Mouse (Mus musculus) frontal cortex, adult 2 months (tissue): ENCODE results near the gene S100a10. TPM values are rescaled to one million over a fixed set of nuclear protein-coding genes. Genes with fewer than 3 reads are reported as not detected.
"Not testable (repeated sequence)": the region's sequence is repeated elsewhere in the genome, so short reads cannot be mapped to it uniquely, and the experiment has no call there.

Experiments
- DNase-seq, 2 experiments: peaks; one replicate each; pipeline ENCODE4 v3.0.0; 2022; ENCODE audit warnings: low spot score in 1 of 2; ENCODE audit errors: extremely low spot score in 1 of 2
- polyA plus RNA-seq: library from polyadenylated mRNA; depleted of rRNA; stranded (reverse); fragments of >200 nt; gene quantifications from 2 replicates; pipeline ENCODE4 v1.2.3, GENCODE M21; 2012; rRNA removed

S100a10 gene
- 63.1 and 65.8 TPM in 2 replicates for polyA plus RNA-seq

DNA sequence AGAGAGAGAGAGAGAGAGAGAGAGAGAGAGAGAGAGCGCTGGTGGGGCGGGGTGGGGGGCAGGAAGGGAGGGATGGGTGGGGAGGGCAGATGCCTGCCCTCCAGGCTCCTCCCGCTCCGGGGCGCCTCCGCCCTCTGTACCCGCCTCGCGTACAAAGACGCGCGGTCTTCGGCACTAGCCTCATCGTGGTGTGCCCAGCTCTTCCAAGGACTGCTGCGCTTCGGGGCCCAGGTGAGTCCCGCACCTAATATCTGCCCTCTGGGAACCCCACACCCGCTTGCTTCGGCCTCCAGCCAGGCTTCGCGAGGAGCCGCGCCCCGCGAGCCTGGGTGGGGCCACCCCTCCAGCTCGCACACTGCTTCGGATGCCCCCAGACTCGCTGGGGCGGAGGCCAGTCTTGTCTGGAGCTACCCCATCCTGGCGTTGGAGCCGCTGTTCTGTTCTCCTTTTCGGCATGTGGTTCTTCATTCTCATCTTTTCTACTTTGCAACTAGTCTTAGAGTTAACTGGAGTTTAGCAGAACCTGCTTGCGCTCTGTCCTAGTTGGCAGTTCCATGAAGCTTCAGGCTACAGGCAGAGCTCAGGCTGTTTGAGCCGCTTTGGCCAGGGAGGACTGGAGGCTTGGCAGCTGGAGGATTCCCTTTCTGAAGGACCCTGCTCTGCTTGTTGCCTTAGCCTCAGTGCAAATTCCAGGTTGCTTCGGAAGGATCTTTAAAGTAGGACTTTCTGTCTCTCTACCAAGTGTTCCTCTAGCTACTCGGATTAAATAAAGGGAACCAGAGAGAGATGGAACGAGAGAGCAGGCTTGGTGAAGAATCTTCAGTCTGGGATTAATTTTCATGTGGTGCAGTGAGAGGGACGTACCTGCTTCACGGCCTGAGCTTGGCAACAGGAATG, at the start of gene S100a10:
S100a10 (plus strand) TSS at position 100 of the 897 bp plus-strand sequence.
- no peak for DNase-seq

DNA sequence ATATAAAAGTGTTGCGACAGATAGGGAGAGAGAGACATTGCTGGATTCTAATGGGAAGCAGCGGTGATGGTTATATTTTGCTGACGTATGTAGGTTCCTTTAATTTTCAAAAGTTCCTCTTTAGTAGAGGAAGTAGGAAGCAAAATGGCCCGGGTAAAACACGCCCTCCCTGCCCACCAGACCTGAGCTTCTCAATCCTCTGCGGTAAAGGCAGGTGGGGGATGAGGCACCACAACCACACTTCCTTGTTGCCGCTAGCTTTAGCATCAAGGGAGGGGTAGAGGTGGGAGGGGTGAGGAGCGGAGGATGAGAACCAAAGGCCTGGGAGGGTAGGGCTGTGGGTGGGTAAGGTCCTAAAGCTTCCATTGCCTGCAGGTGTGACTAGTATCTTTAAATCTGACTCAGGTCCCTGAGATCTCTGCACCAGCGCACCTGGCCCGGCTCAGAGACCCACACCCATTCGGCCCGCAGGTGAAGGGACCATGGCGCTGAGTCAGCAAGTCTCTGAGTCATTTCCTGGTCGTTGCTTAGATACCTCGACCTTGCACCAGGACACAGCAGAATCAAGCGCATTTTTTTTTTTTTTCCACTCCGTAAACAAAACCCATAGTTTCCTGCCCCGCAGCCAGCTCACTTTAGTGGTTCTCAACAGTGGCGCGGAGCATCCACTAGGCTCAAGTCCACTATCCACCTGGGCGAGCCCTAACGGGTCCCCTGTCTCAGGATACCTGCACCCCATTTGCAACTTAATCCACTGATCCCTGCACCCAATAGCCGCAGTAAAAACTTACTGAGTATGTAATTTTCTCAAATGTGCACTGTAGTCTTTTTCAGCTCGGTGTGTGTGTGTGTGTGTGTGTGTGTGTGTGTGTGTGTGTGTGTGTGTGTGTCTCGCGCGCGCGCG, 48.7 kb upstream of the S100a10 start:
- DNase-seq: no peak

DNA sequence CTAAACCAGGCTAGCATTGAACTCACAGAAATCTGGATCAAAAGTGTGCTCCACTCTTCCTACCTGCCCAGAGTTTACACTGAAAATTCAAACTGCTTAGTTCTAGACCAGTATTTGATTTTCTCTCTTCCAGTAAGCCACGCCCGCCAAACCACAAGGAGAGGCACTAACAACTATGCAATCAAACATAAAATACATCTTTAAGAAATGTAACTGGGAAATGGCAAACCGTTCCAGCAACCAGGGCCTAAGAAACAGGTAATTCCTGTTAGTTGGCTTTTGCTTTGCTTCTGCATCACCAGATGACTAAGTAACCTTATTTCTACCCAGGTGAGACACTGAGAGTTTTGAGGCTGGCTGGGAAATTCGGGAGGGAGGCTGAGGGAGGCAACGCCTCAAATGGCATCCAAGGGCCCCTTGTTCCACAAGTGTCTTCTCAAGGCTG, 48.0 kb upstream of the S100a10 start:
- DNase-seq: no peak

DNA sequence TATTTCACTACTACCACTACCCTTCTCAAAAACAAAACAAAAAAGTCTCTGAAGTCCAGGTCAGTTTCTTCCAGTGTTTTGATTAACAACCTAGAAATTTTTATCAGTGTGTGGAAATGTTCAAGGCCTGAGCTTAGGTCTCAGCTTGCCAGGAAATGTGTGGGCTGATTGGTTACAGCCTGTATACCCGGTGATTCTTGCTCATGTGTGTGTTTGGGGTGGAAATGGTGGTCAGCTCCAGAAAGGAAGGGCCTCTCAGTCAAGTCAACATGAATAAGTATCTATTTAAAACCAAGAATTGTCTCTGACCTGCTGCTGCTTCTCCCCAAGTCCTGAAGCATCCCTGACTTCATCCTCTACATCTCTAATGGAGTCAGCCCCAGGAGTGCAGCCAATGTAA, 45.6 kb upstream of the S100a10 start:
- no peak for DNase-seq

DNA sequence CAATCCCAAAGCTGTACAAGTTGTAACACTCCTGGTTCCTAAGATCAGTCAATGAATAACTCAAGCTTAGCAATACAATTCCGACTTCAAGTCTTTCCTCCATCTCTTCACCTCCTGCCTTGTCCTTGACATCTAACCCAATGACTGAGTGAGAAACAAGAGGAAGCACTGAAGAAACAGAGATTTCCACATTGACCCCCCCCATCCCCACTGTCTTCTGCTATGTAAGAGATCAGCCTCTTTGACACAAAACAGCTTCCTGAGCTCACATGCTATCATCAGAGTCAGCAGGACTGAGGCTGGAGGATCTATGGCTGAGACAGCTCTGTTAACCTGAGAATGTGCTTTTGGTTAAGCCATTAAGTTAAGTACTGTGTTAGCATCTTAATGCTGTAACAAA, 43.8 kb upstream of the S100a10 start:
- DNase-seq: no peak

DNA sequence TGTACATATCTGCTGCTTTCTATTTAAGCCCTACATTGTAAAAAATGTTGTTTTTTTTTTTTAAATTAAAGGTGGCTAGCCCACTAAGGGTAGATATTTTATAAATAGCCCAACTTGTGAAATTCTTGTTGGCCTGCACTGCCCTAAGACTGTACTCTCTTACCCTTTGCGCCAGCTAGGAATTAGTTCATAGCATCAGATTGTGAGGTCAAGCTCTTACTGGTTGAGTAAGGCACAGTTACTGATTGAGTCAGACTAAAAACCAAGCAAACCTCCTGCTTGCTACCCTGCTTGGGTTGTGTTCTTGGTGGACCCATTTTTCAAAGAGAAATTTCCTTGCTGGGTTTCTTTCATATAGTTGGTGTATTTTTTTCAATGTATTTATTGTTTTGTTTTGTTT, 43.1 kb upstream of the S100a10 start:
- DNase-seq: no peak

DNA sequence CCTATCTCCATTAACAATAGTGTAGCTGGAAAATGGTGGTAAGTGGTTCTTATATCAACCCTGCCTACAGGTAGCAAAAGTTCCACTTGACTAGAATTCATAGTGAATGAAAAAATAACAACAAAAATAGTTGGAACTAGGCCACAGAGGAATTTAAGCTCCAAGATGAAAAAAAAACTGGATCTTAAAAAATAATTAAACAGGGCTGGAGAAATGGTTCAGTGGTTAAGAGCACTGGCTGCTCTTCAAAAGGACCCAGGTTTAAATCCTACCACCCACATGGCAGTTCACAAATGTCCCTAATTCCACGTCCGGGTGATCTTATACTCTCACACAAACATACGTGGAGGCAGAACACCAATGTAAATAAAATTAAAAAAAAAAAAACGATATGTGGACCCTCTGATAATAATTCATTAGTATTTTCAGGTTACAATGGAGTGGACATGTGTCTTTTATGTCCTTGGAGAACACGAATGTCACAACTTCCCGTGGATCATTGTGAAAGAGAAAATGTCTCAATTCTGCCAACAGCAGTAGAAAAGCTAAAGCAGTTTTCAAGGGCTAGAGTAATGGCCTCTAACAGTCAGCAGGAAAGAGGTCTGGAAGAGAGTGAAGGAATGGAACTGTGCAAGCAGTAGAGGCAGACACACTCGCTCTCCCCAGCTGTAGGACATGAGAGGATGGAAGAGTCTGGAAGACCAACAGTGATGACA, 42.3 kb upstream of the S100a10 start:
- no peak for DNase-seq

DNA sequence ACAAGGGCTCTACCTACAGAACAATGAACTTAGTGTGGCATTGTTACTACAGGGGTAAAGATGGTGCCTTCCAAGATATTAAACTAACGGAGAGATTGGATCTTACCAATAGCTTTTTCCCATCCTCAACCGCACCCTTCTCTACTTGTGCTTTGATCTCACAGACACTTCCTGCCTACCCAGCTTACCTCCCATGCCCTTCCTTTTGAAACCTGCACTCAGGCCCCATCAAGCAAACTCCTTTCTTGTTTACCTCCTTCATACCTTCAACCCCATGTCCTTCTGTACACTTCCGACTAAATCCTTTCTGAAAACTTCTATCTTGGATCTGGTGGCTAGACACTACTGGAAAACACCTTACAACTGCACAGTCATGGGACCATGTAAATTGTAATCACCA, 40.3 kb upstream of the S100a10 start:
- DNase-seq: no peak

DNA sequence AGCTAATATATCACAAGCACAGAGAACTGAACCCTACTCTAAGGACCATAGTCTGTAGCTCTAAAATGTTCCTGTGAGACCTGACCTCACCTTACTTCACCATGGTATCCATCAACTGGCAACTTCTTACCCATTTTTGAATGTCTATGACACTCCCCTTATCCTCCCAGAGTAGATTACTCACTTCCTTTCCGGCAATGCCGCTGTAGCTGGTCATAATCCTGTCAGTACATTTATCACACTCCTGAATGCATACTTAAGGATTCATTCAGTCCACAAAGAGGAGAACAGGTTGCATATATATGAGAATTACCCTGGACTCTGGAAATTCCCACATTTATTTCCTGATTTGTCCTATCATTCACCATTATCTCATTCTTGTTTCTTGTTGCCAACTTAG, 37.5 kb upstream of the S100a10 start:
- no peak for DNase-seq

DNA sequence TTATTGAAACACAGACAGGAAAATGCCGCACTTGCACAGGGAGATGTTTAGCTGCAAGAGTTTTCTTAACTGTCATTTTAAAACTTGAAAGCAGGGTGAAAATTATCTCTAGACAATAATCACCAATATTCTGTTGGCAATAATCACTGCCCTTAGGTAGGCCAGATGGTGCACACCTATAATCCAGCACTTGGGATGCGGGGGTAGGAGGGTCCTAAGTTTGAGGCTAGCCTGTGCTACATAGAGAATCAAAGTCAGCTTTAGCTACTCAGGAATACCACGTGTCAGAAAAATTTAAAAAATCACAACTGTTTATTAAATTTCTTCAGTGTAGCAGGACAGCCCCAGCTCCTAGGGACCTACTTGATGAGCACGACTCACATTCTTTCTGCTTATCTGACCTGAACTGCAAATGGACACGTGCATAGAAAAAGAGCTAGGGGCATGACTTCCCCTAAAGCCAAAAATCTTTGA, 35.0 kb upstream of the S100a10 start:
- no peak for DNase-seq

DNA sequence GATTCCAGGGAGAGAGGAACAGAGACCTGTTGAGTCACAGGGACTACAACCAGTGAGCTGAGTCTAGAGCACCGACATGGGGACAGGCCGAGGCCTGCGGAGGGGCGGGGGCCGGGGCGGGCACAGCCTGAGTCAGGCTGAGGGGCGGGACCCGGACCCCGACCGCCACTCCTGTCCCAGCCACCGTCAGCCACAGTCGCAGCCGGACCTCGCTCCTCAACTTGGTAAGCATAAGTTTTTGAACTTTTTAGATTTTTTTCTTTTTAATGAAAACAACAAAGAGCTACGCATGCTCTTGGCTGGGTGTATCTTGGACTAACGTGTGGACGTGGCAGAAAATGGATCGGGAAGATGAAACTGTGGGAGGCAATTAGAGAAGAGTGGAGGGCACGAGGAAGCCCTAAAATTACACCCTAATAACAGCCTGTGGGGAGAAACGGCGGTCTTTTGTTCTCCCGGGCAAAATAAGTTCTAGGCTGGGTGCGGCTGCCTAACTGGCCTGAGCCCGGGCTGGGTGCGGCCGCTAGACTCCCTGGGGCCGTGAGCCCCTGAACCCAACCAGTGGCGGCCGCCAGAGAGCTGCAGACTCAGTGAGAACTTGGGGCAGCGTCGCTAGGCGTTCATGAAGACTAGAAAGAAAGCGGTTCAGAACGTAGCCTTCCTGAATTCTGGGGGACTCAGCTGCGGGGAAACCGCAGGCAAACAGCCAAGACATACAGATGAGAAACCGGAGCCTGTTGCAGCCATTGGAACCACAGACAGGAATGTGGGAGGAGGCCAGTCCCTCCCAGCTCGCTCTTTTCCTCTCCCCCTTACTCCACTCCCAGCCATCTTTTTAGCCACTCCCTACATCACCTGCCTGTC, 34.3 kb upstream of the S100a10 start, which contains the start of gene S100a11:
S100a11 (plus strand) TSS at position 159 of the 864 bp plus-strand sequence.
- DNase-seq: peak in 1 of 2 experiments; percentile 8

DNA sequence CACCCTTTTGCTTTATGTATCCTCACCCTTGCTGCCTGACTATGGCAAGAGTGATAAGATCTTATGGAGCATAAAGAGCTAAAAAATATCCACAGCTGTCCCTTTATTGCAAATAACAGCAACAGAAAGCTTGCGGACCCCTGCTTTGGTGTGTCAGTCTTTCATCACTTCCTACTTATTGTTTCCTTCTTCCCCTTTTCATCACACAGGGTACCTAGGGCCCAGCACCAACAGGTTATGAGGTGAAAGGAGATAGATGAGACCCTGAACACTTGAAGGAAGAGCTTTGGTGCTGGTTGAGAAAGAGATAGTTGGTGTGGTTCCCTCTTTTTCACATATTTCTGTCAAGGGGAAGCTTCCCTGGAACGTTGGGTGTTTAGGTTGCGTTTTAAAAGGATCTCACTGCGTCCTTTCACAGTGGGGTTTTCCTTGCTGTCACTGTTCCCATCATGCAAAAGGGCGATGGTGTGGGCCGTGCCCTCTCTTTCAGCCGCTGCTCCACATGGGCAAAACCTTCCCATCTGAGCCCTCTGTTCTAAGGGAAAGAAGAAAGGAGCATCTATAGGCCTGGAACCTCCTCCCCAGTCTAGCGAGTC, 33.3 kb upstream of the S100a10 start:
- DNase-seq: no peak

DNA sequence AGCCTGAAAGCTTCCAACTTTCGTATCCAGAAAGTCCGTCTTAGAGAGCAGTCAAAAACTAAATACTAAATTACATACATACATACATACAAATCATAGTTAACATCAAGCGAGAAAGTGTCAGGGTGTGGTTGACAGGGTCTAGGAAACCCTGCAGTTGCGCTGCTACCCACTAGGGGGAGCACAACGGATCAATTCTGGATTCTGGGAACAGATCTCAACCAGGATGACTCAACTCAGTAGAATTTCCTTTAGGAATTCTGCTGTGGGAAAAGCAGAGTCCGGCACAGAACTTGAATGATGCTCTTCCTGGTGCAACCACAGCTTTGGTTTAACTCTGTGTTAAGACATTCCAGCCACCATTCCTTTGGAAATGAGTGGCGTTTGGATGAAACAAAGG, 32.3 kb upstream of the S100a10 start:
- peak; percentile 8 to 83 for DNase-seq

DNA sequence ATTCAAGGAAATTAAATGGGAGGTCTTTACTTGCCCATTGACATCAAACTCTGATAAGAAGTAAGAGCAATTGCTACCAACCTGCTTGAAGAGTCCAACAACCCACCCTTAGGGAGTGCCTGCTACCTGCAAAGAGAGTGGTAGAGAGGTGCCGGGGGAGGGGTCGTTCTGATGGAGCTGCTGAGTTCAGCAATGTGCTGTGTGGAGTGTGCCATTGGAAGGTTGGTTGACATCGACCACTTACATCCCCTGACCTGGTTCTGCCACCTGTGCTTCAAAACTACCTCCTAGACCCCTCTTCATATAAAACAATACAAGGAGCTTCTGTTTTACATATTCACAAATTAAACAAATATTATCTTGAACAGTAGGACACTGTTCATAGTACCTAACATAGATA, 27.6 kb upstream of the S100a10 start:
- no peak for DNase-seq

DNA sequence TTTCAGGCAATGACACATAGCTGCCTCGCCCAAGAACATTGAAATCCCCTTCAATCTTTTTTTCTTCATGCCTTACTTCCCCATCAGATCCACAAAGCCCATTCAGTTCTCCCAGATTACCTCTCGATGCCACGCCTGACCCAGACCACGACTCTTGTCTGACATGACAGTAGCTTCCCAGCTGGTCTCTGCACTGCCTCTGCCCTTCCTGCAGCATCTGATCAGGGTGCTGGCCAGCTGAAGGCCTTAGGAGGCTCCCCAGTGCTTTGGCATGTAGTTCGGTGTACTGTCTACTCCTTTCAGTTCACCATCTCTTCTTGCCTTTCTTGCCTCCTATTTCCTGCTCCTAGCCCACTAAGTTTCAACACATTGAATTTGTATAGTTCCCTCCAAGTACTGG, 26.1 kb upstream of the S100a10 start:
- DNase-seq: no peak

DNA sequence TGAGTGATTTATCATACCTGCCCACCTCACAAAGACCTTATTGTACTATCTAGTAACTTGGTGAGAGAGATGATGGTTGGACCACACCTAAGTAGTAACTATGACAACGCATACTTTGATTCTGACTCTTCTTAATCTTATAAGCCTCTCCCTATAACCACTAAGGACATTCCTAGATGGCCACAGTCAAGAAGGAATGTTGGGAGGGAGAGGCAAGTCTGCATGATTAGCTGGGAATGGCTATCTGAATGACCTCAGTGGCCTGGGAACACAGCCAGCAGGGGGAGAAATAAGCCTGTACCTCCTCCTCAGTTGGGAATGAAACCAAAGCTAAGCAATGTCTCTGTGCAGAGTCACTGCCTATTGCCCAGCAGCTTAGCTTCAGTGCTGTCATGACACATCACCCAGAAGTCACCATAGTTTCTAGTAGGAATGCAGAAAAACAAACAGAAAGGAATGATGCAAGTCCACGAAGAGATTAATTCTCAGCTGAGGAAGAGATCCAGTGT, 17.8 kb upstream of the S100a10 start:
- DNase-seq: no peak

DNA sequence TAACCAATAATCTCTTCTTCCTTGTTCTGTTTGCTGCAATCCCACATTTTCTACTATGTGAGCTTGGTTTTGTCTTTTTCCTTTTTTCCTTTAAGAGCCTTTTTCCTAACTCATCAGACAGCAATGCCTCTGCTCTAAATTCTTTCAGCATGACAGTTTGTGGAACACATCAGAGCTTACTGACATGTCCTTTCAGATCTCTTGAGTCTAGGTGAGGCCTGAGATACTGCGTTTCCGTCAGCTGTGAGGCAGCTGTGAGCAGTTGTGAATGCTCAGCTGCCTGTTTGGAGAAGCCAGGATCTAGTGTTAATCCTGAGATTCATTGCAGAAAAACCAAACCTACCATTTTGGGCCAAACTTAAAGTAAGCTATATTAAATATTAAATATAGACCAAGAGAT, 16.4 kb upstream of the S100a10 start:
- no peak for DNase-seq

DNA sequence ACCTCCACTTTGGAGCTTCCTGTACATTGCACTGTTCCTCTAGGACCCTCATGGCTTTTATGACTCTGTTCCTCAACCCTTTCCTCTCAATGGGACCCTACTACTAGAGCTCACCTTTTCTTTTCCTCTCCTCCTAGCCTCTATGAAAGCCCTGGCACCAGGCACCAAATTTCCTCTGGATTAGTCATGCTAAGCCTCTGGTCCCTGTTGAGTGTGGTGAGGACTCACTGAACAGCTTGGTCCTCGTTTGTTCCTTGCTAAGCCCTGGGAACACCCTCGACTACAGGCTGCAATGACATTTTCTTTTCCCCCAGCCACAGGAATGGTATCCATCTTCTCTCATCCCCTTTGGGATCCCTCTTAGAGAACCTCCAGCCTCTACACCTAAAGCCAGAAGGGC, 13.4 kb upstream of the S100a10 start:
- no peak for DNase-seq

DNA sequence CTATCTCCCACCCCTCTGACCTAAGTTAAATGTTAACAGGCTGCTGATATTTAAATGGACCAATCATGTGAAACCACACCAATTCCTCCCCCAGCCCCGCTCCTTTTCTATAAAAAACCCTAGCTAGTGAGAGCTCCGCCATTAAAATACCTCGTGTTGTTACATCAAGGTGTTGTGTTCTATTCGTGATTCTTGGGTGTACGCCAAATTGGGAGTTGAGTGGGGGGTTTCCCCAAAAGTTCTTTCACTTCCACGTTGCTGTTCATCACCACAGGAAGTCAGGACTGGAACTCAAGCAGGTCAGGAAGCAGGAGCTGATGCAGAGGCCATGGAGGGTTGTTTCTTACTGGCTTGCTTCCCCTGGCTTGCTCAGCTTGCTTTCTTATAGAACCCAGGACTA, 10.7 kb upstream of the S100a10 start:
- DNase-seq: not testable (repeated sequence)
